In genomic region chr4:138453753-138454570, GRCm38 (mm10) we compare ENCODE assay signal across 8 mouse cellular contexts. TPM values are rescaled to one million over a fixed set of nuclear protein-coding genes. Genes with fewer than 3 reads are reported as not detected.
A peak's percentile ranks its signal among the peaks of the same experiment; 100 is the strongest.
DNase-seq lines count a peak whose midpoint lies in the region; TF ChIP-seq lines count a peak whose summit lies in the region.

Camk2n1 (plus strand) TSS chr4:138454314.

- peak; percentile 90 to 95 for DNase-seq in adrenal gland, adult (ENCODE audit: inconsistent age in 2 of 2, low spot score in 1 of 2)
- peak; percentile 72 for DNase-seq in gastrocnemius, postnatal 10 days
- DNase-seq in induced T-regulatory cell, adult 2 months (ENCODE audit: low read depth), result peak; percentile 68
- peak; percentile 86 to 87 for DNase-seq in left cerebral cortex, adult 2 months (ENCODE audit: extremely low spot score in 1 of 2, low spot score in 2 of 2)
- peak; percentile 89 for DNase-seq in lung, postnatal 25 days (ENCODE audit: low spot score)
- peak; percentile 80 for DNase-seq in retina, embryonic 14.5 days (ENCODE audit: low spot score)
- DNase-seq in urinary bladder, postnatal 25 days (ENCODE audit: low spot score), result peak; percentile 63

- peaks cover 2% of the 10 kb centered on the region; the same call in 1 of the 2 replicates for H3K4me1 ChIP-seq in cortical plate, adult 2 months (ENCODE audit: control insufficient read depth, insufficient read depth, low read length)

- TF ChIP-seq POLR2A in cortical plate, adult 2 months (IDR thresholded peaks at IDR 0.05; ENCODE audit: extremely low read depth, insufficient read depth, low read length), result peak; percentile 85

- peak within 1 kb of the TSS; percentile 100 for H3K4me3 ChIP-seq in cortical plate, adult 2 months (ENCODE audit: insufficient read depth, low read length)
- peak within 1 kb of the TSS; percentile 98 for H3K4me3 ChIP-seq in left cerebral cortex, adult 2 months

- peak within 1 kb of the TSS; percentile 98 for H3K27ac ChIP-seq in cortical plate, adult 2 months (ENCODE audit: insufficient read depth, low read length)
- peak within 1 kb of the TSS; percentile 96 for H3K27ac ChIP-seq in left cerebral cortex, adult 2 months

- TF ChIP-seq CTCF in cortical plate, adult 2 months (IDR thresholded peaks at IDR 0.05; ENCODE audit: extremely low read depth, insufficient read depth, low read length), result no peak
- TF ChIP-seq CTCF in left cerebral cortex, adult 2 months (IDR thresholded peaks at IDR 0.05), result no peak

- intact Hi-C loops in left cerebral cortex, adult 2 months (cut with DNase I), result loop anchor here (2.0 kb wide), 3 partner anchors 51 to 271 kb away; partner anchors contain the start of gene Pla2g2c

RNA-seq across cellular contexts. Expression of gene Camk2n1, which starts in this region (rescaled TPM):
- polyA plus RNA-seq in cortical plate, adult 2 months (2012; rRNA removed), result 995 and 1,039 TPM in 2 replicates
- total RNA-seq in gastrocnemius, postnatal 10 days (2021), result 1 to 10 TPM; 5.9 to 7.2 TPM
- 1,000 to 10,000 TPM; 1,332 to 1,386 TPM for total RNA-seq in left cerebral cortex, adult 2 months (2021)

Comparison
In these comparisons a context has a peak if more than half of its experiments do, and no peak if none do; other contexts are left out.
1. Peak in every context shown above with its lines: DNase-seq, H3K4me3 ChIP-seq and H3K27ac ChIP-seq.
2. RNA of gene Camk2n1 (total RNA-seq): 1,332 to 1,386 TPM in left cerebral cortex, adult 2 months; 5.9 to 7.2 TPM in gastrocnemius, postnatal 10 days; every median in the first group is over 100 times any median in the second.